In the genomic region with DNA sequence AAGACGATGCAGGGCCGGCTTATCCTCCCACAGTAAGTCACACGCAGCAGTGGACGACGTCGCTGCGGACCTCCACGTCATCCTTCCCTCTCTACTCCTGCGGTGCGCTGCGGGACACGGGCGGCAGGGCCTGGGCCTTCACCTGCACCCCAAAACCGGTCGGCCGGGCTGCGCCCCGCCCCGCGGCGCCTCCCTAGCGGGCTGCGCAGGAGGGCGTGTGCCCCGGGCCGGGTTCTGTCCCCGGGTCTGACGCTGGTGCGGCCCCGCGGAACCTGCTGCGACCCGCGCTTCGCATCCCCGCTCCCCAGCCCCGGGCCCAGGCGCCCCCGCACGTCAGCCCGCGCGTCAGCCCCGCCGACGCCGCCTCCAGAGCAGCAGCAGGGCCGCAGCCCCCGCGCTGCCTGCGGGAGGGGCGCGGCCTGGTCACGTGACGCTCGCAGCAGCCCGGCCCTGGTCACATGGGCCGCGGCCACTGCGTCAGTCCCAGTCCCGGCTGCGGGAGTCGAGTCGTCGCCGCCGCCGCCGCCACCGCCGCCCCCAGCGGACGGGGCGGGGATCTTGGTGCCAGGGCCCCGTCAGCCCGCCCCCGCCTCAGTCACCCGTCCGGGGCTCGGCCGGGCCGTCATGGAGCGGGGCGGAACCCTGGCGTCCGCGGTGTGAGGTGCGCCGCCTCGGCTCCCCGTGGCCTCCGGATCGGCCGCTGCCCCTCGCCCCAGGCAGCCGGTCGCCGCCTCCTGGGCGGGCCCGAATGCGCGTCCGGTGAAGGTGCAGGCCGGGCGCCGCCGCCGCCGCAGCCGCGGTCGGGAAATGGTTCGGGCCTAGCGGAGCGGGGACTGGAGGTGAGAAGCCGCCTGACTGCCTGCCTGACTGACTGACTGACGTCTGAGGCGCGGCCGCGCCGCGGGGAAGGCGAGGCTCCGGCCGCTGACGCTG, we compare ENCODE assay signal across 8 mouse cellular contexts. TPM values are rescaled to one million over a fixed set of nuclear protein-coding genes. Genes with fewer than 3 reads are reported as not detected.
DNase-seq lines count a peak whose midpoint lies in the region; ATAC-seq lines count a peak whose summit lies in the region.

A gene (plus strand): TSS at position 543 of the 933 bp plus-strand sequence.

- H3K27ac ChIP-seq in hindbrain, embryonic 13.5 days = peak within 1 kb of the TSS; percentile 99

- WGBS in hindbrain, embryonic 13.5 days = under 1% methylated on average over 116 of the region's 127 CpGs

- H3K36me3 ChIP-seq in hindbrain, embryonic 13.5 days = no peaks in the 10 kb centered on the region

- peaks cover 16% of the 10 kb centered on the region for H3K4me1 ChIP-seq in hindbrain, embryonic 13.5 days (replicated peaks)

- ATAC-seq in hindbrain, embryonic 13.5 days (ENCODE audit: low FRiP score) = peak; percentile 96

- peak within 1 kb of the TSS; percentile 98 for H3K9ac ChIP-seq in hindbrain, embryonic 13.5 days

- peak; percentile 85 for DNase-seq in R1 (ENCODE audit: low read depth, low spot score)
- DNase-seq in cerebellum, postnatal 14 days = peak; percentile 91 to 93
- peak; percentile 77 for DNase-seq in frontal cortex, postnatal 25 days (ENCODE audit: low spot score in 2 of 2)
- DNase-seq in layer of hippocampus, postnatal 36 days = peak; percentile 88 to 90
- peak; percentile 91 for DNase-seq in lung, postnatal 25 days (ENCODE audit: low spot score)
- peak; percentile 72 for DNase-seq in retina, adult 2 months (ENCODE audit: low read depth, low spot score)
- peak; percentile 87 for DNase-seq in thymus, postnatal 25 days

- H3K9me3 ChIP-seq in hindbrain, embryonic 13.5 days = no peaks in the 10 kb centered on the region

- peak within 1 kb of the TSS; percentile 90 for H3K4me3 ChIP-seq in hindbrain, embryonic 13.5 days

- H3K4me2 ChIP-seq in hindbrain, embryonic 13.5 days = peak within 1 kb of the TSS; percentile 82

- no peaks in the 10 kb centered on the region for H3K27me3 ChIP-seq in hindbrain, embryonic 13.5 days

RNA-seq across cellular contexts. Expression of the gene that starts here (rescaled TPM):
- polyA plus RNA-seq in hindbrain, embryonic 13.5 days (2015; fragmentation: Nextera tagmentation; extraction: Ambion mirVana) = 71.5 and 73.4 TPM in 2 replicates
- 100 to 1,000 TPM; 228 to 265 TPM for total RNA-seq in layer of hippocampus, postnatal 36 days (2021)

Comparison
In these comparisons a context has a peak if more than half of its experiments do, and no peak if none do; other contexts are left out.
1. Peak in every context shown above with its lines: DNase-seq, ATAC-seq, H3K4me3 ChIP-seq and H3K27ac ChIP-seq.